Mouse (Mus musculus) adrenal gland, adult 2 months (tissue): ENCODE results near the gene Gm44790. TPM values are rescaled to one million over a fixed set of nuclear protein-coding genes. Genes with fewer than 3 reads are reported as not detected.
A peak's percentile ranks its signal among the peaks of the same experiment; 100 is the strongest.
"Not testable (repeated sequence)": the region's sequence is repeated elsewhere in the genome, so short reads cannot be mapped to it uniquely, and the experiment has no call there.

Source experiments
- DNase-seq: peaks from one replicate; pipeline ENCODE4 v3.0.0; 2021
- long read RNA-seq: library from polyadenylated mRNA; stranded (forward); transcript quantifications from one replicate; pipeline ENCODE4 v2.0.0, GENCODE M21; 2021
- polyA plus RNA-seq: library from polyadenylated mRNA; depleted of rRNA; stranded (reverse); fragments of >200 nt; gene quantifications from 2 replicates; pipeline ENCODE4 v1.2.3, GENCODE M21; 2012; rRNA removed
- total RNA-seq, 2 experiments: library from RNA; stranded (reverse); gene quantifications; 2 replicates each; pipeline ENCODE4 v1.2.3; 2021

Gene Gm44790
- 1 to 10 TPM in 1 of 2 experiments, not detected in 1; 3.2 TPM for total RNA-seq
- 6.4 and 8.7 TPM in 2 replicates for polyA plus RNA-seq
- long read RNA-seq = 0 reads

DNA sequence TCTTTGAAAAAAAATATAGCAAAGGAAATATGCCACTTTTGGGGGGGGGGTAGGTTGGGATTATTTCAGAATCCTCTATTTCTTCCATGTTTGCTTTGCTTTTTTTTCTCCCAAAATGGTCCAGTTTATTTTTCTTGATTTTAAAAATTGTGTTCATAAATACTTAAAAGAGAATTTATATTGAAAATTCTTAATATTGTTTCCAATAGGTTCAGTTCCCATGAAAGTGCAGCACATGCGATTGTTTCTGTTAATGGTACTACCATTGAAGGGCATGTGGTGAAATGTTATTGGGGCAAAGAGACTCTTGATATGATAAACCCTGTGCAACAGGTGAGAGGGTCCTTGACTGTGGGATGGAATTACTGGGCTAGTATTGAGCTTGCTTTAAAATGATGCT is at the start of gene Gm44790:
TSS of gene Gm44790 (plus strand) at position 301 of the 400 bp plus-strand sequence.
- no peak for DNase-seq

DNA sequence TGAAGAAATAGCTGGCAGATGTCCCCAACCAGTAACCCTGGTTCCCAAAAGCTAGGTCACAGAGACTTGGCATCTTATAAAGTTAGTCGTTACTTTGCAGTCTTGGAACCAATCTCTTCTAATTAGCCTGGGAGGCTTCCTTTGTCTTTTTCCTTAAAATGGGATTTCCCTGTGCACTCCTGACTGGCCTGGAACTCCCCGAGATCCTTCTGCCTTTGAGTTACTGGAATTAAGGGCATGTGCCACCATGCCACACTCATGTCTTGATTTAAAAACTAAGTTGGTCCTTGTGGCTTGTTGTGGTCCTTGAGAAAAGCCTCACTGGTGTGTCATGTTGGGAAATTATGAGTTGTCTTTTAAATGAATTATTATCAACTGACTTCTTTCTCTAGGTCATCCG is 48.1 kb upstream of the Gm44790 start:
- DNase-seq = peak; percentile 76

DNA sequence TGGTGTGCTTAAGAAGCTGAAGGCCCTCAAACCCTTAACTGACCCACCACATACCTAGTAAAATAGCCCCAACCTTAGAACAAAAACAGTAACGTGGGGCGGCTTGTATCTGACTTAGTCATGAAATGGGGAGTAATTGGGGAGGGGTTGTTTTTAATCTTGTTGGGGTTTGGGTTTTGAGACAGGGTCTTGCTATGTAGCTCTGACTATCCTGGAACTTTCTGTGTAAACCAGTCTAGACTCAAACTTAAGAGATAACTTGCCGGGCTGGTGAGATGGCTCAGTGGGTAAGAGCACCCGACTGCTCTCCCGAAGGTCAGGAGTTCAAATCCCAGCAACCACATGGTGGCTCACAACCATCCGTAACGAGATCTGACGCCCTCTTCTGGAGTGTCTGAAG is 46.3 kb upstream of the Gm44790 start:
- DNase-seq = not testable (repeated sequence)

DNA sequence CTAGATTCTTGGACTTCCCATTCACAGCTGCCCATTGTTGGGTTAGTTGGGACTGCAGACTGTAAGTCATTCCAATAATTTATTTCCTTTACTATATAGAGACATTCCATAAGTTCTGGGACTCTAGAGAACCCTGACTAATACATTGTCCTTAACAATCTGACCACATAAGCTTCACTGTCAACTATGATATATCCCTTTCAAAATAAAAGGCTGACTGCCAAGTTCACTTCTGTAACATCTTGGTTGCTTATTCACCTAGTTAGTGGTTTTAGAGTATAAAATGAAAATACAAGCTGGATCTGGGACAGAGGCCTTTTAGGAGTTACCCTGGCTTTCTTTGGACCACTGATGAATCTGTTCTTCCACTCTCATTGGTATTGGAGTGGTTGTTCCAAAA is 43.9 kb upstream of the Gm44790 start:
- no peak for DNase-seq

DNA sequence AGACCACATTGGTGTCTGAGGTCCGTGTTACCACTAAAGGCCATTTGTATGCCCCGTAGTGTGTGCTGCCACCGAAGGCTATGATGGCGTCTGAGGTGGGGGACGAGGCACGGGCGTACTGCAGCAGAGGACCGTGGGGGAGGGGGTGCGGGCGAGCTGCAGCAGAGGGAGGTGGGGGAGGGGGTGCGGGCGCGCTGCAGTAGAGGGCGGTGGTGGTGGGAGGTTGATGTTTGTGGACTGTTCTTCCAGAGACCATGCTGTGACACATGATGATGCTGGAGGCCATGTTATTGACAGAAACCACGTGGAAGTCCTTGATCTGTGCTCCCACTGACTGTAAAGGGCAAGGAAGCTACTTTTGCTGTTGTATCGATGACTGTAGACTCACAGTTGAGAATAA is 43.1 kb upstream of the Gm44790 start:
- peak; percentile 48 for DNase-seq

DNA sequence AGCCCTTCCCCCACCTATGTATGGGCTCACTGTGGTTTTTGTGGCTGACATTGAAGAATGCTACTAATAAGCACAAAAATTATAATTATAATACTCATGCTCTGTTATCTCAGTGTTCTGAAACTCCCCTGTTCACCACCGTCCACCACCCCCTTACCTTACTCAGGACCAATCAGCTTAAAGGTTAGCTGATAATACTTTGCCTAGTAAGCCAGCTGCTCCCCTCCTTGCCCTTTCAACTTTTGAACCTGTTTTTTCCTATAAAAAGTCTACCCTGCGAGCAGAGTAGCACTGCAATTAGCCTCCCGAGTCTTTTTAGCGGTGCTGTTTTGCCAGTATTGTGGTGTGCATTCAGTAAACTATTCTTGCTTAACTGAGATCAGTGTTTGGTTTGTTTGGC is 41.8 kb upstream of the Gm44790 start:
- DNase-seq = no peak

DNA sequence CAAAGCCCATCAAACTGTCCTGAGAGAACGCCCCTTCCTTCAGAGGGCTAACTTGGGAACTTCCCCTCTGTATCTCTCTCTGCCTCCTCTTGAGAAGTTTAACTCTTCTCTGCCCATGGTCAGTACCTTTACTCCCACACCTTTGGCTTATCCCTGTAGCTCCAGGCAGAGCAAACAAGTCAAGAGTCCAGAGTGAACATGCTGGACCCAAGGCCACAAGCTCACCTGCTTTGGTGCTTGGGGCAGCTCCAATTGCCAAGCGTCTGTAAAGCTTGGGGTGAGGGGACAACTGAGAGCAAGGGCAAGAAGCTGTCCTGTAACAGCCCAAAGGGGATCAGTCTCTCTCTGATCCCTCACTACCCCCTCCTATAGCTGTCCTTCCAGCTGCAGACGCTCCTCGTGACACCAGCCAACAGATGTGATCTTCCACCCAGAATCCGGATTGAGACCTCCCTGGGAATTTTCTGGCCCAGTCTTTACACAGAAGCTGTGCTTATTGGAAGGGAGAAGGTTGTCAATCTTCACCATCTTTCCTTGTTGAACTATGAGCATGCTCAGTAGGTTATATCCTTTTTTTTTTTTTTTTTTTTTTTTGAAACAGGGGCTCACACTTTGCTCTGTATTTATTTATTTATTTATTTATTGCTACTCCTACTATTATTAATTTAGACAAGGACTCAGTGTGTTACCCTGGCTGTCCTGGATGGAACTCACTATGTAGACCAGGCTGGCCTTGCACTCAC is 40.9 kb upstream of the Gm44790 start:
- DNase-seq = no peak

DNA sequence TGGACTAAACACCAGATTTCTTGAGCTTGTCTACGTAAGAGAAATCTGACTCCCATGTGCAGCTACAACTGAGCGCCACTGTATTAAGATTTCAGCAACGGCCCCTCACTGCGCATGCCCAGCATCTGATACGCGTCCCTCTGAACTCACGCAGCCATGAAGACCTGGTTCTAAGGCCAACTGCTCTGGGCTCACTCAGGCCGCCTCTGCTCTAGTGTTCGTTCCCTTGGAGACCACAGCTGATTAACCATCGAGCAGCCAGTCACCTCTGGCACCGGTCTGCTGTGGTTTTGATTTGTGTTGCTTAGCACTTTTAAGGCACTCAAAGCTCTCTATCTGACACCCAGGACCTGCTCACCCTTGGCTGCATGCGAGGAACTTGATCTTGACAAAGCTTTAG is 39.1 kb upstream of the Gm44790 start:
- no peak for DNase-seq

DNA sequence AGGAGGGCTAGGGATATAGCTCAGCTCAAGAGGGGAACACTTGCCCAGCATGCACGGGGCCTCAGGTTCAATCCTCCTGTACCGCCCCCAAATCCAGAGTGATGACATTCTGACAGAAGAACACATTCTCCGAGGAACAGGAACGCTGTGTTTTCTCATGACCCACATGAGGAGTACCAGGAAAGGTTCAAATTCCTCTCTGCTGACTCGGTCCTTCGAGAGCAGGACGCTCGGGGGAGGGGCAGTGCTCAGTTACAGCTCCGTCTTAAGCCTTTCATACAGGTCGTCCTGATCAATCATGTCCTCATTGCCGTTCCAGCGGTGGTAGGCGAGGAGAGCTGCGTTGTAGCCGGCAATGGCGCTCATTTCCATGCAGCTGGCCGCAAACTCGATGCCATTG is 38.0 kb upstream of the Gm44790 start:
- DNase-seq = no peak

DNA sequence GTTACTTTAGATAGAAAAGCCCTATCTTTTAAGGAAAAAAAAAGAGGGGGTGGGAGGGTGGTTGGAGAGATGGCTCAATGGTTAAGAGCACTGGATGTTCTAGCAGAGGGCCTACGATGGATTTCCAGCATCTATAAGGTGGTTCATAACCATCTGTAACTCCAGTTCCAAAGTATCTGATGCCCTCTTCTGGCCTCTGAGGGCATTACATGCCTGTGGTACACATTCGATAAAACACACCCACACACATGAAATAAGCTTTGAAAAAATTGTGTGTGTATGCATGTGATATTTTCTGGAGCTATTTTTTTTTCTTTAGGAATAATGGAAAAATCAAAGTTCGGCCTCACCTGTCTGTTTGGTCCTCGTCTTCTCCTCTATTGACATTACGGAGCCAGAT is 35.1 kb upstream of the Gm44790 start:
- DNase-seq = no peak

DNA sequence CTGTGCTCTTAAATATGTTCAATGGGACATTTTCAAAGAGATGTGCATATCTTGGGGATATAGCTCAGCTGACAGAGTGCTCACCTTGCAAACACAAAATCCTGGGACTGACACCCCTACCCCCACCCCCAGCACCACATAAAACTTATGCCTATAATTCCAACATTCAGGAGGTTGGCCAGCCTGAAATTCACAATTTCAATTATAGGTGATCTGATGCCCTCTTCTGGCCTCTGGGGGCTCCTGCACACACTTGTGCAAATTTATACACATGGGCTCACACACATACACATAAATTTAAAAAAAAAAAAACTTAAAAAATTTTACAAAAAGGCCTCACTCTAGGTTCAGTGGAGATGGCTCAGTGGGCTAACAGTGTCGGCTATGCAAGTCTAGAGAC is 33.3 kb upstream of the Gm44790 start:
- DNase-seq = no peak

DNA sequence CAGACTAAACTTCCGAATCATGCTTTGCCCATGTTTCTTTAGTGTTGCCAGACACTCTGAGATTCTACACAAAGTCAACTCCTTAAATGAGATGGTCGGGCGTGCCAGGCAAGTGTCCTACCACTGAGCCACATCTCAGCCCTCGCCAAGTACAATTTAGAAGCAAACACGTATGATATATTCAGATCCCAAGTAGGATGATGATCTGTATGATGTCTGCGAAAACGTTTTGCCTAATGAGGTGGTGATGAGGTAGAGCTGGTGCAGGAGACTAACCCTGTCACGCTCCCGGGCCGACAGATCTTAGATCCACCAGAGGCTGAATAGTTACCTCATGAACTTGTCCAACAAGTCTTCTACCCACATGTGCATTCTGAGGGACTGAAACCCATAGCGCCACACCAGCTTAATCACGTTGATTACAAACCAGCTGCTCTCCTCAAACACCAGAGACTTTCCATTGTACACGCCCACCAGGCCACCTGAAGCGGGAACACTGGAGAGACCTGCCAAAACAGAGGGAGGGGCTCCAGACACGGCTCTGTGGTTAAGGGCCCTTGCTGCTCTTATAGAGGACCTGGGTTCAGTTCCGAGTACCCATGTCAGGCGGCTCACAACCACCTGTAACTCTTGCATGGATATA is 32.3 kb upstream of the Gm44790 start:
- DNase-seq = no peak

DNA sequence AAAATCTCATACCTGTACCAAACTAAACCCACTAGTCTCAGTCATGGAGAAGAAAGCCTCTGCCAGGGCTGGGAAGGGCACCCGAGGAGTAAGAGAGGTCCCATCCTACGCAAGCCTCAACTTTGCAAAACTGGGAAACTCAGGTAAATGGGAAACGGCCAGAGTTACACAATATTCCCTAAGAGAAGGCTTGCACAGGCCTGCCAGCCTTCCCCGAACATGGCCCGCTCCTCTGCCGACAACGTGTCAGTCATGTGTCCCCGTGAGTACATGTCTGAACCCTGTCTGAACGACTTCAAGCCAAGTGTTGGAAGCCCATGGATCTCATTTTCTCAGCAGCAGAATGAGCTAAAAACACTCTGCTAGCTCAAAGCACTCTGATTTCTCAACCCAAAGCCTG is 31.4 kb upstream of the Gm44790 start:
- DNase-seq = no peak

DNA sequence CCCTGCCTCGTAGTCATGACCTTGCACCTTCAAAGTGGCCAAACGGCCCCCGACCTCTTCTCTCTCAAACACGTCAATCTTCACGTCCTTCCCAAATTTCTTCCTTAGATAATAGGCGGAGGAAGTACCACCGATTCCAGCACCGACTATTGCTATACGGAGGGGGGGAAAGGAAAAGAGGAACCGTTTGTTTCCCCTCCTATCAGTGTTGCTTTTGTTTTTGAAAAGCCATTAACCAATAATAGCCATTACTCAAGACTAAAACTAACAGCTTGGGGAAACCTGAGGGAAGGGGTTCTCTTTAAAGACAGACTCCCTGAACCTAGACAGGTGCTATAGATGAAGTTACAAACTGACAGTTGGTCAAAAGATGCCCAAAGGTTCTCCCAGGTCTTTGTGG is 30.5 kb upstream of the Gm44790 start:
- no peak for DNase-seq

DNA sequence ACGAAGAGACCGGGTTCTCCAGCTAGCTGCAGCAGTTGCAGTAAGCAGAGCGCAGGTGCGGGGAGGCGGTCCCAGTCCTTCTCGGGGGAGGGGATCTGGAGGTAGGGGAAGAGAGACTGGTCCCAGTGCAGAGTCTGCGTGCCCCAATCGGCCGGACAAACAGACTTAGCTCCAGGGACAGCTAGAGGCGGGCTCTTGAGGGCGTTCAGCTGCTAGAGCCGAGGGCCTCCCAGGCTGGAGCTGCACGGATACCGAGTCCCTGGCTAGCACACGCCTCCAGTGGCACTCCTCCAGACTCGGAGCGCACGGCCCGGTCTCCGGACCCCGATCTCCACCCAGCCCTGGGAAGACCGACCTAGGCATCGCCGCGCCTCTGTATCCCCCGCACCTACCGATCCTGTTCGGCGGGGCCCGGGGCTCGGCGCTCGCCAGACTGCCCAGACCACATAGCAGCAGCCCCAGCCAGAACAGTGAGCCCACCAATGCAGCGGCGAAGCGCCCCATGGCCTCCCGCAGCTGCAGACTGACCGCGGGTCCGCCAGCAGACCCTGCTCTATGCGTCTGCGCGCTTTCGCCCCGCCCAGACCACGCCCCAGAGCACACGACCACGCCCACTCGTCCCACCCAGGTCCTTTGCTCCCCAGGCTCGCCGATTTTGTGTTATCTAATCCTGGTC is 29.7 kb upstream of the Gm44790 start, which contains the start of gene Pcyox1:
TSS of gene Pcyox1 (minus strand) at position 574 of the 676 bp plus-strand sequence.
- DNase-seq = peak; percentile 95

DNA sequence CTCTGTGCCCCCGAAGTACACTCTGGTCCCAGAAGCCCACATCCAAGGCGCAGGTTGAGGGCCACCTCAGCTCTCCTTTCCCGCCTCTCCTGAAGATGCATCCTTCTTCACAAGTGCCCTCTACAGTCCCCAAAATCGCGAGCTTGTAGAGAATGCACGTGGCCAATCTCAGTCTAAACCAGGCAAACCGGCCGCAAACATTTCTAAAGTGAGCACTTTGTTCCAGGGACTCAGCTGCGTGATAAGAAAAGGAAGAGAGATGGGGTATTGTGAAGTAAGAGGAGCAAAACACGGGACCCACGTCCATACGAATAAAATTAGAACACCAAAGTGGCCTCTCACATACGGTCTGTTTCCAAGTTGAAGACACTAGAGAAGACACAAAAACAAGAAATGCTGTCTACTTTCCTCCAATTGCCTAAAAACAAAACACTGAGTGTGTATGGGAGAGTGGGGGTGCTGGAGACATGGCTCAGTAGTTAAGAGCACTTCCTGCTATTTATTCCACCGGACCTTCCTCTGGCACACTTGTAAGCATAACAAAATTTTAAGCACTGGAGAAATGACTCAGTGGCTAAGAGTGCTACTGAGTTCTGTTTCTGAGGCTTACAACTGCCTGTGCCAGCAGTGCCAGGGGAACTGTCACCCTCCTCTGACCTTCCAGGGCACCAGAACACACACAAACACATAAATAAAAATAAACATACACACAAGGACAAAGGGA is 29.0 kb upstream of the Gm44790 start:
- DNase-seq = no peak

DNA sequence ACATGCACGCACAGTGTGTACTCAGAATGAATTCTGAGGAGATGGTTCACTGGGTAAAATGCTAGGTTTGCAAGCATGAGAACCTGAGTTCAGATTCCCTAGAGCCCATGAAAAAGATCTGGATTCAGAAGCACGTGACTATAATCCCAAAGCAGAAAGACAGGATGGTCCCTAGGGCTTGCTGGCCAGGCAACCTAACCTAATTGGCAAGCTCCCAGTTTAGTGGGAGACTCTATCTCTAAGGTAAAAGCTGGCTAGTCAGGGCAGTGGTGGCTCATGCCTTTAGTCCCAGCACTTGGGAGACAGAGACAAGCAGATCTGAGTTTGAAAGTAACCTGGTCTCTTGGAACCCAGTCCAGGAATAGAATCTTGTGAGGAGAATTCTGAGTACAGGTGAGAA is 27.5 kb upstream of the Gm44790 start:
- no peak for DNase-seq

DNA sequence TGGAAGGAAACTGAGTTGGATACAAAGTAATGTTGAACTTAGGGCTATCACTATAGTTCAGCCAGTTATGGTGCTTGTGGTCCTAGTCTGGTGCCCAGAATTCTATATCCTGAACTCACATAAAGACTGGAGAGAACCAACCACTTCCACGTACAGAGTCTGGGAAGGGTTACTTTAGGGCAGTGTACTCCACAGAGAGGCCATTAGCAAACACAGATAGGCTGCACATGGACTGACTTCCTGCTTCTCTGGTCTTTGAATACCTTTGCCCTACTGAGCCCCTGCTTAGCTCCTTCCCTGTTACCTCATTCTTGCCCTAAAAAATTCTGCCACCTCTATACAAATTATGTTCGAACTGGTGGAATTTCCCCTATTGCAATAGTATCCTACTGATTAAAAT is 26.5 kb upstream of the Gm44790 start:
- no peak for DNase-seq

DNA sequence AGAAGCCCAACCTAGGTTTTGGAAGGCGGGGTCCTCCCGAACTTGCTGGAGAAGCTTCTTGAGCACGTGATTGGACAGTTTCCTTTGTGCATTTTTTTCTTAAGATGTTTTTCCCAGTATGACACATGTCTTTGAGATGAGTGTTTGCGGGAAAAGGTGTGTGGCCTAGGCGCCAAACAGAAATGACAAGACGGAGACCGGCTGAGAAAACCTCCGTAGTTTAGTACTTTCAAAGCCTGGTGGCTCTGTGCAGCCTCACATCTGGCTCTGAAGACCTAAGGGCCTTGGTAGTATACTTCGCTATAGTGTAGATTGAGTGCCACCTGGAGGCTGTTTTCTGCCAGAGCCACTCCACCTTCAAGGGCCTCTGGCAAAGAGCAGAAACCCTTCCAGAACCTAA is 25.5 kb upstream of the Gm44790 start:
- peak; percentile 87 for DNase-seq

DNA sequence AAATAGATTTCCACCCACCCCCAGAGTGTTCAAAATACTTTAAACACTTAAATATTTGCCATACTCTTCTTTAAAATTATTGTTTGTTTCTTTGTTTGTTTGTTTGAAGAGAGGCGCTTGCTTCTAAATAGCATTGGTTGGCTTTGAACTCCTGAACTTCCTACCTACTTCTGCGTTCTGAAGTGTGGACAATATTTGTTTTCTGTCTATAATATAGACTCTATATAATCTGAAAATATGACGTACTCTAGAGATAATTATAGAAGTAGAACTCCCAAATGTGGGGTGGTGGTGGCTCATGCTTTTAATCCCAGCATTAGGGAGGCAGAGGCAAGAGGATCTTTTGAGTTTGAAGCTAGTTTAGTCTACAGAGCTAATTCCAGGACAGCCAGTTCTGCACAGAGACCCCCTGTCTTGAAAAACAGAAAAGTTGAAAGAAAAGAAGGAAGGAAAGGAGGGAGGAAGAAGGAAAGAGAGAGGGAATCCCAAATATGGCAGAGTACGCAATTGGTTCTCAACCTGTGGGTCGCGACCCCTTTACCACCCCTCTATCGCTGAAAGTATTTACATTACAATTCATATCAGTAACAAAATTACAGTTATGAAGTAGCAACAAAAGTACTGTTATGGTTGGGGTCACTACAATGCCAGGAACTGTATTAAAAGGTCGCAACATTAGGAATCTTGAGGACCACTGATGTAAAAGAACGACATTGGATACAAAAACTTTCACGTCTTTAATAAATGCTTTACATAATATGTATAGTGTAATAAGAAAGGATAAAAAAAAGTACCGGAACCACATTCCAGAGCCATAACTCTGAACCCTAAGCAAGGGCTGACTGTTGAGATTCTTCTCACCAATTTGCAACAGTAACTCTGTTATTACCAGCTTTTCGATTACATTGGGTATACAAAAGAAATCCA is 23.5 kb upstream of the Gm44790 start:
- no peak for DNase-seq

DNA sequence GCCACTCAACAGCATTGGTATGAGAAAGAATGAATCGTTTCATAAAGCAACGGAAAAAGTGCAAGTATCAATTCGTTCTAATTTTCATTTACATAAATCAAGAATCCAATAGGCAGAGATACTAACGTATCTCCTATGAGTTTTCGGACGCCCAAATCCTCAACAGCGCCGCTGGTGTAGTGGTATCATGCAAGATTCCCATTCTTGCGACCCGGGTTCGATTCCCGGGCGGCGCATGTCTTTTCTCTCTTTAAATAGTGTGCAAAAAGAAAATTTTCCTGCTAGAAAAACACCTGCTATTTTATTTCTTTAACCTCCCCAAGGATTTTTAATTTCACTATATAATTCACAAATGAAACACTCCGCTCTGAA is 22.7 kb upstream of the Gm44790 start:
- peak; percentile 86 for DNase-seq
